Mouse (Mus musculus) olfactory bulb, adult 2 months (tissue): ENCODE data around the gene Cbr1.

ENCODE experiments used
- CTCF ChIP-seq: fragments of 200-500 bp; IDR thresholded peaks from 2 replicates; pipeline ENCODE4 v1.5.1; 2012; ENCODE audit warnings: low read depth, mild to moderate bottlenecking, low read length, moderate library complexity; ENCODE audit not compliant: insufficient read depth
- POLR2A ChIP-seq: fragments of 200-500 bp; IDR thresholded peaks from 2 replicates; pipeline ENCODE4 v1.6.1; 2012; ENCODE audit warnings: mild to moderate bottlenecking, low read depth, low read length, moderate library complexity; ENCODE audit not compliant: insufficient read depth

GRCm38 (mm10) chr16:93588281-93588680 is 17.4 kb upstream of the Cbr1 start:
- TF ChIP-seq CTCF = no peak
- no peak for TF ChIP-seq POLR2A
